Mouse (Mus musculus): ENCODE measurements around the gene Capn3. TPM values are rescaled to one million over a fixed set of nuclear protein-coding genes. Genes with fewer than 3 reads are reported as not detected.

Capn3 gene
- polyA plus RNA-seq, 1 experiment from 2014 or later, result 99.1 TPM

Other genes starting within 250 kb of the Capn3 start
- 0.09 TPM in 2 replicates for gene Pla2g4e, start 210.7 kb upstream of the Capn3 start, polyA plus RNA-seq (2015; fragmentation: Nextera tagmentation; extraction: Ambion mirVana)
- gene Pla2g4d, start 166.8 kb upstream of the Capn3 start, polyA plus RNA-seq (2015; fragmentation: Nextera tagmentation; extraction: Ambion mirVana), result 0.08 and 0.13 TPM in 2 replicates
- gene Pla2g4f, start 141.9 kb upstream of the Capn3 start, polyA plus RNA-seq (2015; fragmentation: Nextera tagmentation; extraction: Ambion mirVana), result 0.30 and 0.32 TPM in 2 replicates
- gene Vps39, start 102.9 kb upstream of the Capn3 start, polyA plus RNA-seq (2015; fragmentation: Nextera tagmentation; extraction: Ambion mirVana), result 25.4 and 25.7 TPM in 2 replicates
- 24.1 and 31.9 TPM in 2 replicates for gene Ganc, start 52.1 kb upstream of the Capn3 start, polyA plus RNA-seq (2015; fragmentation: Nextera tagmentation; extraction: Ambion mirVana)
- 21.7 and 26.1 TPM in 2 replicates for gene Tmem87a, start 51.9 kb upstream of the Capn3 start, polyA plus RNA-seq (2015; fragmentation: Nextera tagmentation; extraction: Ambion mirVana)
- 50.0 and 59.5 TPM in 2 replicates for gene Zfp106, start 107.8 kb downstream of the Capn3 start, polyA plus RNA-seq (2015; fragmentation: Nextera tagmentation; extraction: Ambion mirVana)
- 33.9 and 40.6 TPM in 2 replicates for gene Snap23, start 111.7 kb downstream of the Capn3 start, polyA plus RNA-seq (2015; fragmentation: Nextera tagmentation; extraction: Ambion mirVana)
- gene Haus2, start 153.4 kb downstream of the Capn3 start, polyA plus RNA-seq (2015; fragmentation: Nextera tagmentation; extraction: Ambion mirVana), result 20.5 and 25.8 TPM in 2 replicates
- 22.0 and 25.2 TPM in 2 replicates for gene Lrrc57, start 153.5 kb downstream of the Capn3 start, polyA plus RNA-seq (2015; fragmentation: Nextera tagmentation; extraction: Ambion mirVana)
- 1.5 and 2.3 TPM in 2 replicates for gene Stard9, start 173.1 kb downstream of the Capn3 start, polyA plus RNA-seq (2015; fragmentation: Nextera tagmentation; extraction: Ambion mirVana)